Mouse (Mus musculus) layer of hippocampus, postnatal 10 days (tissue): ENCODE results near the gene Haus4. TPM values are rescaled to one million over a fixed set of nuclear protein-coding genes. Genes with fewer than 3 reads are reported as not detected.

ENCODE experiments used
- DNase-seq, 2 experiments: peaks; one replicate each; pipeline ENCODE4 v3.0.0; 2021; ENCODE audit warnings: low spot score in 2 of 2
- total RNA-seq, 2 experiments: library from RNA; stranded (reverse); gene quantifications; 2 replicates each; pipeline ENCODE4 v1.2.3; 2021

Haus4 gene
- total RNA-seq, 2 experiments from 2014 or later, result 4.7 to 6.7 TPM

DNA sequence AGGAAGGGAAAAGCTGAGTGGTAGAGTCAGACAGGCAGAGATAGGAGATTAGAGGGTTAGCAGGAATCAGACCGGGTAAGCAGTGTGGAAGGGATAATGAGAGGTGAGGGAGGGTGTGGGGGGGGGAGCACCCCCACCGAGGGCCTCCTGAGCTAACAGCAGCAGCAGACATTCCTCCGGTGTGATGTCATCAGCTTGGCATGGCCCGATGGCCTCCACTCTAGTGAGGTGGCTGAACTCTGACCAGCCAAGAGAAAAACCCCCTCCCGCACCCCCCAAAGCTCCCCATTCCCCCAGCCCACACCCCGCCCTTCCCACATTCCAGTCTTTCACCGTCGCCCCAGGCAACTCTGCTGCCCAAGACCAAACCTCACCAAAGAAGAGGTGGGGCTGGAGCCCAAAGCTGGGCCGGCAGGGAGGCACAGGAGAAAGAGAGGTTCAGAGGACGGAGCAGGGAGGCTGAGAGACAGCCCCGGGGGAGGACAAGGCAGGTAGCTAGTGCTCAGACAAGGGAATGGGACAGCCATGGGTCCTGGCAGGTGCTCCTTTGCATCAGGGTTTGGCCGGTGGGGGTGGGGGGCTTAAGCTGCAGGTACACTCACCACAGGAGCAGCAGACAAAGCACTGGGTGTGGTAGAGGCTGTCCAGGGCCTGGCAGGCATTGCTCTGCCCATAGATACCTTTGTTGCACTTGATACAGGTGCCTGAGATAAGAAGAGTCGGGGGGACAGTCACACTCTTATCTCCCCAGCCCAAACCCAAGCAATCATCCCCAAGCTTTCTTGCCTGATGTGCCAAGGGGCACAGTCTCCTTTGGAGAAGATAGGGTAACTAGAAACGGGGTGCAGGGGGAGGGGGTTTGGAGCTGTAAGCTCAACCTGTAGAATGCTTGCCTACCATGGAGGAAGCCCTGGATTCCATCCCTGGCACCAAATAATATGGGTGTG, 18.6 kb upstream of the Haus4 start:
- no peak for DNase-seq

DNA sequence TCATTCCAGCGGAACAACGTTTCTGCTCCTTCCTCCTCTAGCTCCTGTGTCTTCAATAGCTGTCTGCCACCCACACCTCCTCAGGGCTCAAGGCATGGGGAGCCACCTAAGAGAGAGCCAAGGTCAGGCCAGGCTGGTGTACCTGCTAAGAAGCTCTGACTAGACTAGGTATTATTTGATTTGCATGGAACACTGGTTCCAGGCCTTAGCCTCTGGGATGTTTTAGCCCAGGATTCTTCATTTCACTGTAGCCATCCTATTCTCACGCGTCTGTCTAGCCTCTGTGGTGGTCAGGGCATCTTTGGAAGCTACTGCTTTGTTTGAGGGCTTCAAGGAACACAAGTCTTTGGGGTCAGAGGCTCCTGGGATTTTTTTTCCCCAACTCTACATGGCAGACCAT, 17.7 kb upstream of the Haus4 start:
- no peak for DNase-seq

DNA sequence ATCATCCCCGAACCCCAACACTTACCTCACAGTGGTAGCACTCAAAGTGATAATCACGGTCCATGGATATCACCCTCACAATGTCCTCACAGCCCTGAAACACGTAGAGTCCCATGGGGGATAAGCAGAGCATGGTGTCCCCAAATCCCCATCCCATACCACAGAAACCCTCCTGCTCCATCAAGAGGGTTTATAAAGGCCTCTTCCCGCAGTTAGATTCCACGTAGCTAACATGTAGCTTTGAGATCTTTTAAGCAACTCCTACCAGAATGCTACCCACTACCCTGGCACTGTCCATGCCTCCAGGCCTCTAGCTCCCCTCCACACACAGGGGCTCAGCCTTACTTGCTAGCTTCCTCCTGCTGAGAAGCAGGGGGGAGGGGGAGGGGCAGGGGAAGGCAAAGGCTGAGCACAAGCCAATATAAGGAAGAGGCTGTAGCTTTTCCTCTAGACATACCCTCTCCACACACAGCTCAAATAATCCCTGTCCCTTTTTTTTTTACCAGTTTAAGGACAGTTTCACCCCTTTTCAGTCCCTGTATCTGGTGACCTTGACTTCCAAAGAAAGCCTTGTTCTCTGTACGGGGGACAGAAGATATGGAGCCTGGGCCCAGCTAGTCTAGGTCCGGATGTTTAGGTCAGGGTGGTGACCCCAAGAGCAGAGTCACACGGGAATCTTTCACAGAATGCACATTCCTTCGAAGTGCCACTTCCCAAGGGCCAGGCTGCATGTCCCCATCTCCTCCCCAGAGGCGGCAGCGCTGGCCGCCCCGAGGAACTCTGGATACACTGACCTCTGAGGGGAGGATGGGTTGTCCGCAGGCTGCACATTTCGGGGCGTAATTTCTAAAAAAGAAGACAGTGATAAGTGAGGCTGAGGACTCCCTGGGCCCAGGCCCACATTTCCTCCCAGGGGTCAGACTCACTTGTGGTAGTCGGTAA, 15.3 kb upstream of the Haus4 start:
- DNase-seq, result no peak

DNA sequence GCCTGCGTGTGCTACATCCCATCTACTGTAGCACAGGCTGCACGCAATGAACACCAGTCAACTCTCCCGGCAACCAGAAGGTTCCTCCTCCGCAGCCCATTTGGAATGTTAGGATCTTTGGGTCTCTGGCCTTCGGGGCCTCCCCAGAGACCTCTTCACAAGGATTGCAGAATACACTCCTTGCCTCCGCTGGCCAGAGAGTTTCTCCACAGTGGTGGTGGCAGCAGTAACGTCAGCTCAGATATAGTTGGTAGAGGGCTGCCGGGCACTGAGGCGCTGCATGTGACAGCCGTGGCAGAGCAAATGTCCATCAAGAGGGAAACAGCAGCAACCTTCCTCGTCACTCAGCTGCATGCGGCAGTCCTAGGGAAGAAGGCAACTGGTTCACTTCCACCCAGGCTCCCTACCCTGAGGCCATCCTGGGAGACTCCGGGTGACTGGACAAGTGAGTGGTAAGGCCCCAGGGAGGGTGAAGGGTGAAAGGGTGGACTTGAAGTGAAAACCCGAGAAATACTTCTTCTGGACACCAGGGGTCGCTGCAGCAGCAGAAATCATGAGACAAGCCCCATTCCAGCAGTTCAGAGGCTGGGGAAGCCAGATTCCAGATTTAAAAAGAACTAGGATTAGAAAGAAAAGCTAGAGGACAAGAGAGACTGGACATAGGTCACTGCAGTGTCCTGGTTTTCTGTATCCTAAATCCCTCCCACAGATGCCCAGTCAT, 14.4 kb upstream of the Haus4 start:
- peak; percentile 78 to 81 for DNase-seq

DNA sequence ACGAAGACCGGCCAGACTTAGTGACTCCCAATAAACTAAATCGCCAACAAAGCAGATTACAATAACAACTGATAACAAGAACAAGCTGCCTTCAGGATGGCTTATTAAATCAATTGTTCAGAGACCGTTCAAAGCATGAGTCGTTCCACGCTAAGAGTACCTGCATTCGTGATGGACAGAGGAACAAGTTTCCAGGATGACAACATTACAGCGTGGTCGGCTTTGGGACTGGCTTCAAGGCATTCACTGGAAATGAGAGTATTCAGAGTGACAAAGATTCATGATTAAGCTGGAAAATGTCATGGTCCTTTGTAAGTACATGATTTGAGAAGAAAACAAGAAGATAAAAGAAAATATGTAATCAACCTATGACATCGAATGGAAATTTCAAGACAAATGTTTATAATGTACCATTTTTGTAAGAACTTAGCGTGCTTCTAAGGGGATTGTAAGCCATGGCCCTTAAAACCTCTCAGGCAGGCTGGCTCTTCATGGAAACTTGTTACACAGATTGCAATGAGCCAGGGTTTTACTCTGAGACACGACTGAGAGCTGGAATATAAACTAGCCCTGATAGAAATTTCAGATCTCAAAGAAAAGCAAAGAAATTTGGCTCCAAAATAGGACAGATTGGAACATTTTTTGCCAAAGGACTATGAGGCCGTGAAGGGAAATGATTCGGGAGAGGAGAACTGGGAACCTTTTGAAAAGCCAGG, 6.3 kb upstream of the Haus4 start:
- no peak for DNase-seq

DNA sequence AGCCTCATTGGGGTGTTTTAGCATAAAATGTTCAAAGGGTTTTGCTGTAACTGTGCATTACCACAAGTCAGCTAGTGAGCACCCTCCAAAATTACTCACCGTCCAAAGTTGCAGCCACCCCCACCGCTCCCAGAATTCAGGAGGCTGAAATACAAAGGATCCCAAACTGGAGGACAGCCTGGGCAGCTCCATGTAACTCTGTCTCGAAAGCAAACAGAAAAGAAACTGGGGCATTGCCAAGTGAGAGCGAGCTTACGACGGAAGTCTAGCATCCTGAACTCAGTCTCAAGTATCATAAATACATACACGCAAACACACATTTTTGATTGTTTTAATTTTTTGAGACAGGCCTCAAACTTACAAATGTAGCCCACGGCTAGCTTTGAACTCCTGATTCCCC, 2.9 kb upstream of the Haus4 start:
- no peak for DNase-seq

DNA sequence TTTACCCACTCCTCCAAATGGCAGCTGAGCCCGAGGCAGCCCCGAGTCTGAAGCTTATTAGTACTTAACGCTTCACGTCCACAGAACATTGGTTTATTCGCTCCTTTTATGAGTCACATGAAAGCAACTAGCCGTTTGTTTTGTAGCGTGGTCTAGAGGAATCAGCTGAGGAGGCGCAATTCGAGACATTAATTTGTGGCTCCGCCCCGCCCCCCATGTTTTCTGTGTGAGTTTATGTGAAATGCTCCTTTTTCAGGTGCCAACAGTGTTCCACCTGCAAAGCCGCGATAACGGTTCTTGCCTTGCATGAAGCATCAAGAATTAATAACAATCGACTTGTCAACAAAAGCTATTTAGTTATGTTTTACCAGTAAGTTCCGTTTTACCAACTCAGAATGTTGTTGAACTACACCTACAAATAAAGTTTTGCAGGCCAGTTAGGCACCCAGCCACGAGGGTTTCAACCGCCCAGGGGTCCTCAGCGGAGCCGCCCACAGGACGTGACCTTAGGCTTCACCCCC, 902 bp downstream of the Haus4 start:
- DNase-seq, result no peak

DNA sequence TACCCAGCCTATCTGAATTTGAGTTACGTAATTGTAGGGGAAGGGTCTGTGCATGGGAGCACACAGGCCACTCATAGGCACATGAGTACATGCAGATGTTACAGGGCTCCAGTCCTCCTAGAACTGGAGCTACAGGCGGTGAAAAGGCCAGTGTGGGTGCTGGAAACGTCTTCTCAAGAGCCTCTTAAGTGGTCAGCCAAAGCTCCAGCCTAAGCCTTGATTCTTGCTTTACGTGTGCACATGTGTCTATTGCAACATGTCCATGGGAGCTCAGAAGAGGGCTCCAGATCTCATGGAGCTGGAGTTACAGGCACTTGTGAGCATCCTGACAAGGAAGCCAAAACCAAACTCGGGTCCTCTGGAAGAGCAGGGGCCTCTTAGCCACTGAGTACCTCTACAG, 9.7 kb downstream of the Haus4 start:
- no peak for DNase-seq

DNA sequence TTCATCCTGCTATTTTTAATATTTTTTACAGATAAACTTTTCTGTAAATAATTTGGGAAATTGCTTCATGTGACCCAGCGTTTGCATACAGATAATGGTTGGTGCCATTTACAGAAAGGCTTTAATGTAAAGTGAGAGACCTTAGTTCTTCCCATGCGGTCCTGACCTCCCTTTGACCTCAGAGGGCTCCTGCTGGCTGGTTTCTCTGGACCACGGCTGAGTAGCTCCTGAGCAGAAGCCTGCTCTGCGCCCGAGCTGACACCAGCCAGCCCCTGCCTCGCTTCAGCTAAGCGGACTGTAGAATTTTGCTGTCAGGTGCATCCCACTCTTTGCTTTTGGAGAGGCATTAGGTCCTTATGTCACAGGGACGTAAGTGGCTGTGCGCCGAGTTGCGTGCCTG, 13.6 kb downstream of the Haus4 start:
- no peak for DNase-seq

DNA sequence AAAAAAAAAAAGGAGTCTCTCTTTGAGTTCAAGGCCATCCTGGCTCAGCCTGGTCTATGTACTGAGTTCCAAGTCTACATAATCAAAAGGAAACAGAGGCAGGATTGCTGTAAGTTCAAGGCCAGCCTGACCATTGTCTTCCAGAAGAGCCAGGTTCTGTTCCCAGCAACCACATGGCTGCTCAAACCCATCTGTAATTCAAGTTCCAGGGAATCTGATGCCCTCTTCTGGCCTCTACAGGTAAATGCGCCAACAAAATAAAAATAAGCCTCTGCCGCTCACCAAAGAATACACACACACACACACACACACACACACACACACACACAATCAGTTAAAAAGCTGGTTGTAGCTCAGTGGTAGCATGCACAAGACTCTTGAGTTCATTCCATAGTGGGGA, 15.8 kb downstream of the Haus4 start:
- DNase-seq, result no peak

DNA sequence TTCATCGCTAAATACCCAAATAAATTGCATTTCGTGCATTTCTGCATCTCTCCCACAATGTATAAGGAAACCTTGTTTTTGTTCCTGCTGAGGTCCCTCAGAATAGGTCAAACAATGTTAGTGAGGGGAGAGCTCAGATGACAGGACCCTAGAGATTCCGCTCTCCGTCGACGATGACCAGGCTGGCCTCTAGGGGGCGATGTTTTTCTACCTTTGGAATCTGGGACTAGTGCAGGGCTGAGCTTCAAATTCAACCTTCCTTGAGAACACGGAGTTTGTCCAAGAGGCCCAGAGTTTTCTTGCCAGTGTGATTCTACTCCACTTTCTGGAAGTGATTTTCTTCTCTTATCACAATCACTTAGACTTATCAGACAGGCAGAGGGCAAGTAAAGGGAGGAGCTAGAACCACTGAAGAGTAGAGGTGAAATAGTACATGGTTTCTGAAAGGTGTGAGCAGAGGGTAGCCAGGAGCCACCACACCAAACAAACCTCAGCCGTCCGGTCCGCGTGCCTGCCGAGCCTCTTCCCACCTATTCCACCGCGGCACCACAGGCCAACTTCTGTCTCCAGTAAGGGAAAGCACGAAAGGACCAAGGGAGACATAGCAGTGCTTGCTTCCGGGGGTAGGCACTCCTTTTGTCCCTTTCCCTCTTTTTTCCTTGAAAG, 25.8 kb downstream of the Haus4 start:
- DNase-seq, result peak; percentile 90 to 92

DNA sequence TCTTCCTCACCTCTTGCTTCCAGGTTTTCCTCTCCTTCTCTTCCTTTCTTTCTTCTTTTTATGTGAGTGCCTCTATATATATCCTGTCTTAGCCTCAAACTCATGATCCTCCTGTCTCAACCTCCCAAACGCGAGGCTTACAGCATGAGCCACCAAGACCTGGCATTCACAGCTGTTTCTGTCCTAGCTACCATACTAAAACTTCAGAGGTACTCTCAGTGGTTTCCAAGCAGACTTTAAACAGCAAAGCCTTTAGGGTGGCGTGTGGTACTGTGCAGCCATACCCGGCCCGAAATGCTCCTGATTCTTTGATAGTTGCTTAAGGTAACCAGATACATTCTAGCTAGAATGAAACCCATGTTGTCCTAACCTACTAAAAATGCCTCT, 26.4 kb downstream of the Haus4 start:
- no peak for DNase-seq

DNA sequence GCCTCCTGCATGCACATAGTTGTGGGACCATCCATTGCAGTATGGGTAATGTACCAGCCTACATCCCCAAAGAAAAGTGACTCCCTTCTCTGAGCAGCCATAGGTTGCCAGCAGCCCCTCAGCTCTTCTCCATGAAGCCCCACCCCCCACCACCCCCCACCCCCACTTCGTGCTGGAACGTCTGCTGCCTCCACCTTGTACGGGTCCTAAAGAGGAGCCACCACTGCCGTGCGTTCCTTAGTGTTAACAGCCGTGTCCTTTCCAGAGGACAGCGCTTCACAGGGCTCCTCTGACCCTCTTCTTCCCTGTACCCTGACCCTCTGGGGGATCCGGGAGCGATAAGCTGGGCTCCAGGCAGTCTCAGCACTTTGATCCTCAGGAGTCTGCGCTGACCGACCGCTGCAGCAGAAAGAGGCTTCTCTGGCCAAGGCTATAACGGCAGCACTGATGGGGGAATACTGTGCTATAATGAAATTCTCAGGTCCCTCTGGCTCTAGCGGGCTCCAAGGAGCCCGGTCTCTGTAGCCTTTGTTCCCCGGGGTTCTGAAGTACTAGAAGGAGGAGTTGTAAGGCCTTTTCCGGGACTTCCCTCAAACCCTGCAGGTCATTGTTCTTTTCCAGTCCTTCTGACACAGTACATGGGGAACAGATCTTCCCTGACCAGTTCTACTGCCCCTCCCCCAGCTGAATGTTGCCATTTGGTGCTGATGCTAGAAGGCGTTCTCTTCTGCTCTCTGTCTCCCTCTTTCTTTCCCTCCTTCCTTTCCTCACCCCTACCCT, 27.0 kb downstream of the Haus4 start:
- peak; percentile 37 to 40 for DNase-seq

DNA sequence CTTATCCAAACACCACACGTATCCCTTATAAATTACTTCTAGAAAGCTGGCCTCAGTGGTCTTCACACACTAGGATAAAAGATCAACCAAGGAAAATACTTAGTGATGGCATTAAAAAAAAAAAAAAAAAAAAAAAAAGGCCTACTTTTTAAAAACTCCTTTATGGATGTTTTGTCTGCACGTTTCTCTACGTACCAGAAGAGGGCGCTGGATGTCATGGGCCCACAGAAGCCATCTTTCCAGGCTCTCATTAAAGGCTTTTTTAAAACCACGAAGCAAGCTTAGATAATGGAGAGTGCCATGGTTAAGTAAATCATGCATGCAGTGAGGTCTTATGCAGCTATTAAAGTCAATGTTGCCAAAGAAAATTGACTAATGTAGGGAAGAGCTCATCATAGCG, 30.8 kb downstream of the Haus4 start:
- DNase-seq, result no peak

DNA sequence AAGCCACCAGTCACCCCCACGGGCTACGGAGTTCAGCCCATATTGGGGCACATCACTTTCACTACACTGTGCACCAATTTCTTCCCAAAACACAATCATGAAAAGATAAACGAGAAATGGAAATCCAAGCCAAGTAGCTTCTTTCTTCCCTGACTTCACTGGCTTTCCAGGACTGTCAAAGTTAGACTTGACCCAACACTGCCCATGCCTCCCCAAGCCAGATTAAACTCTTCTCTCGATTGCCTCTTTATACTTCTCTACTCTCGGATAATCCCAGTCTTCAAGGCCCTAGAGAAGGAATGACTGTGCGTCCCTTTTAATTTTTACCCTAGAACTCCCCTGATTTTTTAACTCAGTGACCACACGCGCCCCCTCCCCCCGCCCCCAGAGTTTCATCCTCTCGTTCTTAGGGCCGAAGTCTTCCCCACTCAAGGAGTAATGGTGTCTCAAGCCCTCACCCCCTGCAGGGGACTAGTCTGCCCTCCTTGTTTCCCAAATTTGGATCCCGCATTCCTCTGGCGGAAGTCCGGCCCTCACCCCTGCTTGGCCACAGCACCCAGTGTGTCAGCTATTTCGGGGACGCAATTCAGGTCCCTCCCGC, 37.6 kb downstream of the Haus4 start:
- no peak for DNase-seq

DNA sequence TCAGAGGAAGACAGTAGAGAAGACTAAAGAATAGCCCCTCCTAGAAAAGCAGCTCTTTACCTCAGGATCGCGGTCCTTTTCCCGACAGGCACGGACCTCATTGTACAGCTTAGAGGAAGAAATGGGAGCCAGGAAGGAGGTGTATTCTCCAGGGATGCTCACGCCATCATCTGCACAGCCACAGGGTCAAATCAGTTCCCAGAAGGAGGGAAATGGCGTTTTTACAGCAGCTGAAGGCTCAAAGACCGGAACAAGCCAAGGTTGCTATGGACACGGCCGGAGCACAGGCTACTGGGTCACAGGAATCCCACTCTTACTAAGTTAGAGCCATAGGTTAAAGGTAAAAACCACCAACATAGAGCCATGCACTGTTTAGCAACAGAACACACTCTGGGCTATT, 44.6 kb downstream of the Haus4 start:
- no peak for DNase-seq

DNA sequence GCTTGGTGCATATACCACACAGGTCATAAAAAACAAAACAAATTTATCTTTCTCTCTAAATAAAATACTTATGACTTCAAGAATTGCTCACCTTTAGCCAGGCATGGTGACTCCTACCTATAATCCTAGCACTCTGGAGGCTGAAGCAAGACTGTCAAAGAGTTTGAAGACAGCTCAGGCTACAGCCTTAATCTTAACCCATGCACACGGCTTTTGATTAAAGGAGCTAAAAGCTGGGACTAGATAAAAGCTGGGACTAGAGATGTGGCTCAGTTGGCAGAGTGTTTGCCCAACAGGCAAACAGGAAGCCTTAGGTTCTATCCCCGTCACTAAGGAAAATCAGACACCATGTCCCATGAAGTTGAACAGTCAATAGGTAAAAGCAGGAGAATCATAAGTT, 51.3 kb downstream of the Haus4 start:
- DNase-seq, result no peak

DNA sequence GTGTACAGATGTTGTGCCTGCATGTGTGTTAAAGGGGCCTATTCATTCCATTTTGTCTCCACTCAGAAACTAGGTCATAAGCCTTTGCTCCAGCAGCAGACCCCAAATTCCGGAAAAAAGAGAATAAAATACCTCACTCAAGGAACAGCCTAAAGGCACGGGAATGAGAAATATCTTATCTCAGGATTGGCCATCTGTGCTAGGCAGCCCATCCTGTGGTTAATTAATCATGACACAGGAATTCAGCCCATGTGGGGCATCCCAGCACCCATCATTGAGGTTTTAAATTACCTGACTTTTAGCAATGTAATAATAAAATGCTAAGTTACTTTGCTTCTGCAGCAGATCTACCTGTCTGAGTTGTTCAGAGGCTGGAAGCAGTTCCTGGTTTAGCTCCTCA, 53.1 kb downstream of the Haus4 start:
- no peak for DNase-seq

DNA sequence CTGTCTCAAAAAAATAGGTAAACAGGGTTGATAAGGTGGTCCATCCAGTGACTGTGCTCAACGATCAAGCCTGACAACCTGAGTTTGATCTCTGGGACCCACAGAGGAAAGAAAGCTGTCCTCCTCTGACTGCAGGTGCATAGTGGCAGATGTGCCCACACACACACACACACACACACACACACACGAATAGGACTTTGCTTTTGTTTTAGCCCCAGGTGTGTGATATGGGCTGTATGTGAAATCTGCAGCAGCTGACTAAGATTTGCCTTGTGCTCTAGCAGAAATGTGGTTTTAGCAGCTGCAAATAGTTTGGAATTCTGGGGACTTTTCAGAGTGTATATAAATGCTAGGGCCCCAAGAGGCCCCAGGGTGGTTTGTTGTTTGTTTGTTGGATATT, 55.1 kb downstream of the Haus4 start:
- no peak for DNase-seq
